Mouse (Mus musculus) right cerebral cortex, adult 2 months (tissue): Measurements from ENCODE around the gene Ccdc138.
"Not testable (repeated sequence)": the region's sequence is repeated elsewhere in the genome, so short reads cannot be mapped to it uniquely, and the experiment has no call there.

Source experiments
- DNase-seq, 2 experiments: peaks; one replicate each; pipeline ENCODE4 v3.0.0; 2021 to 2022; ENCODE audit warnings: low spot score in 2 of 2

The Ccdc138 gene

GRCm38 (mm10) chr10:58497320-58498284 is at the start of gene Ccdc138:
Ccdc138 (plus strand) TSS chr10:58497948.
- peak; percentile 90 to 94 for DNase-seq

- no peak for DNase-seq
These were observed 46.2 kb upstream of the Ccdc138 start for GRCm38 (mm10) chr10:58451575-58451974.

- DNase-seq = no peak
These were observed 45.6 kb upstream of the Ccdc138 start for GRCm38 (mm10) chr10:58452185-58452584.

- no peak for DNase-seq
These were observed 37.9 kb upstream of the Ccdc138 start for GRCm38 (mm10) chr10:58459896-58460295.

GRCm38 (mm10) chr10:58477086-58477755 is 20.5 kb upstream of the Ccdc138 start:
- DNase-seq = peak in 1 of 2 experiments; percentile 21

GRCm38 (mm10) chr10:58478071-58478578 is 19.6 kb upstream of the Ccdc138 start:
- DNase-seq = no peak

GRCm38 (mm10) chr10:58479954-58480490 is 17.7 kb upstream of the Ccdc138 start:
- no peak for DNase-seq

- no peak for DNase-seq
These were observed 6.7 kb upstream of the Ccdc138 start for GRCm38 (mm10) chr10:58491031-58491430.

- DNase-seq = no peak
These were observed 2.1 kb upstream of the Ccdc138 start for GRCm38 (mm10) chr10:58495637-58496036.

GRCm38 (mm10) chr10:58496732-58497131 is 1.0 kb upstream of the Ccdc138 start:
- DNase-seq = no peak

GRCm38 (mm10) chr10:58498516-58498915 is 768 bp downstream of the Ccdc138 start:
- no peak for DNase-seq

GRCm38 (mm10) chr10:58529358-58529757 is 31.6 kb downstream of the Ccdc138 start:
- DNase-seq = no peak

GRCm38 (mm10) chr10:58530896-58531790 is 33.4 kb downstream of the Ccdc138 start:
- DNase-seq = no peak

- no peak for DNase-seq
These were observed 34.4 kb downstream of the Ccdc138 start for GRCm38 (mm10) chr10:58532177-58532576.

- DNase-seq = not testable (repeated sequence)
These were observed 38.5 kb downstream of the Ccdc138 start for GRCm38 (mm10) chr10:58536276-58536675.

GRCm38 (mm10) chr10:58540613-58541012 is 42.9 kb downstream of the Ccdc138 start:
- no peak for DNase-seq

- DNase-seq = no peak
These were observed 51.0 kb downstream of the Ccdc138 start for GRCm38 (mm10) chr10:58548739-58549138.

GRCm38 (mm10) chr10:58554693-58555387 is 57.1 kb downstream of the Ccdc138 start:
- no peak for DNase-seq

GRCm38 (mm10) chr10:58559098-58559497 is 61.4 kb downstream of the Ccdc138 start:
- peak; percentile 62 to 67 for DNase-seq

GRCm38 (mm10) chr10:58559901-58560300 is 62.2 kb downstream of the Ccdc138 start:
- peak; percentile 41 to 48 for DNase-seq

GRCm38 (mm10) chr10:58560521-58560920 is 62.8 kb downstream of the Ccdc138 start:
- DNase-seq = no peak
